Mouse (Mus musculus): ENCODE data around the gene Amd1. TPM values are rescaled to one million over a fixed set of nuclear protein-coding genes. Genes with fewer than 3 reads are reported as not detected.
"Not testable (repeated sequence)": the region's sequence is repeated elsewhere in the genome, so short reads cannot be mapped to it uniquely, and the experiment has no call there.

Gene Amd1
- total RNA-seq, 2 experiments from 2014 or later: 60.2 to 61.9 TPM

GRCm38 (mm10) chr10:40309884-40310635 lies 8.1 kb upstream of the Amd1 start:
- intact Hi-C loops (cut with DNase I): no loop called here
- DNase-seq (ENCODE audit: low spot score in 2 of 2): no peak

GRCm38 (mm10) chr10:40307826-40308583 lies 6.0 kb upstream of the Amd1 start:
- intact Hi-C loops (cut with DNase I): no loop called here
- no peak for DNase-seq (ENCODE audit: low spot score in 2 of 2)

GRCm38 (mm10) chr10:40305989-40306388 lies 4.0 kb upstream of the Amd1 start:
- no peak for DNase-seq (ENCODE audit: low spot score in 2 of 2)
- intact Hi-C loops (cut with DNase I): no loop called here

GRCm38 (mm10) chr10:40301181-40302075 lies 558 bp downstream of the Amd1 start:
- DNase-seq (ENCODE audit: low spot score in 2 of 2): peak in 1 of 2 experiments; percentile 17
- intact Hi-C loops (cut with DNase I): not testable (repeated sequence)

- intact Hi-C loops (cut with DNase I): loop anchor here (1.0 kb wide), 1 partner anchor 49 kb away; no protein-coding TSS in a partner anchor
- peak; percentile 85 to 94 for DNase-seq (ENCODE audit: low spot score in 2 of 2)
These were observed 1.3 kb downstream of the Amd1 start for GRCm38 (mm10) chr10:40300648-40301171.

GRCm38 (mm10) chr10:40292640-40293039 lies 9.3 kb downstream of the Amd1 start:
- DNase-seq (ENCODE audit: low spot score in 2 of 2): no peak
- intact Hi-C loops (cut with DNase I): no loop called here

GRCm38 (mm10) chr10:40286767-40287166 lies 15.2 kb downstream of the Amd1 start:
- intact Hi-C loops (cut with DNase I): no loop called here
- no peak for DNase-seq (ENCODE audit: low spot score in 2 of 2)

GRCm38 (mm10) chr10:40285571-40285970 lies 16.4 kb downstream of the Amd1 start:
- intact Hi-C loops (cut with DNase I): no loop called here
- no peak for DNase-seq (ENCODE audit: low spot score in 2 of 2)

GRCm38 (mm10) chr10:40284997-40285396 lies 17.0 kb downstream of the Amd1 start:
- DNase-seq (ENCODE audit: low spot score in 2 of 2): no peak
- intact Hi-C loops (cut with DNase I): no loop called here

GRCm38 (mm10) chr10:40284179-40284831 lies 17.7 kb downstream of the Amd1 start:
- intact Hi-C loops (cut with DNase I): no loop called here
- peak; percentile 45 to 67 for DNase-seq (ENCODE audit: low spot score in 2 of 2)

GRCm38 (mm10) chr10:40283636-40284035 lies 18.4 kb downstream of the Amd1 start:
- intact Hi-C loops (cut with DNase I): no loop called here
- no peak for DNase-seq (ENCODE audit: low spot score in 2 of 2)

GRCm38 (mm10) chr10:40281565-40281964 lies 20.4 kb downstream of the Amd1 start:
- intact Hi-C loops (cut with DNase I): no loop called here
- no peak for DNase-seq (ENCODE audit: low spot score in 2 of 2)

GRCm38 (mm10) chr10:40278317-40278716 lies 23.7 kb downstream of the Amd1 start:
- DNase-seq (ENCODE audit: low spot score in 2 of 2): no peak
- intact Hi-C loops (cut with DNase I): no loop called here

- DNase-seq (ENCODE audit: low spot score in 2 of 2): no peak
- intact Hi-C loops (cut with DNase I): no loop called here
These were observed 26.0 kb downstream of the Amd1 start for GRCm38 (mm10) chr10:40275991-40276390.

- DNase-seq (ENCODE audit: low spot score in 2 of 2): no peak
These were observed 28.0 kb downstream of the Amd1 start for GRCm38 (mm10) chr10:40273938-40274337.

GRCm38 (mm10) chr10:40271216-40271615 lies 30.8 kb downstream of the Amd1 start:
- DNase-seq (ENCODE audit: low spot score in 2 of 2): no peak
- intact Hi-C loops (cut with DNase I): no loop called here

More at GRCm38 (mm10) chr10:40273938-40274337, 28.0 kb downstream of the Amd1 start:
- intact Hi-C loops (cut with DNase I): no loop called here

GRCm38 (mm10) chr10:40264920-40265319 lies 37.1 kb downstream of the Amd1 start:
- no peak for DNase-seq (ENCODE audit: low spot score in 2 of 2)
- intact Hi-C loops (cut with DNase I): loop anchor here (10.0 kb wide), 1 partner anchor 80 kb away; no protein-coding TSS in a partner anchor

GRCm38 (mm10) chr10:40263691-40264090 lies 38.3 kb downstream of the Amd1 start:
- intact Hi-C loops (cut with DNase I): loop anchor here (10.0 kb wide), 1 partner anchor 81 kb away; no protein-coding TSS in a partner anchor

GRCm38 (mm10) chr10:40262200-40262599 lies 39.8 kb downstream of the Amd1 start:
- intact Hi-C loops (cut with DNase I): loop anchor here (10.0 kb wide), 1 partner anchor 83 kb away; no protein-coding TSS in a partner anchor
- no peak for DNase-seq (ENCODE audit: low spot score in 2 of 2)

More at GRCm38 (mm10) chr10:40263691-40264090, 38.3 kb downstream of the Amd1 start:
- no peak for DNase-seq (ENCODE audit: low spot score in 2 of 2)

Measured in left cerebral cortex, postnatal 14 days (tissue).